Comparison of ENCODE assay signal across 14 mouse cellular contexts in the genomic region with DNA sequence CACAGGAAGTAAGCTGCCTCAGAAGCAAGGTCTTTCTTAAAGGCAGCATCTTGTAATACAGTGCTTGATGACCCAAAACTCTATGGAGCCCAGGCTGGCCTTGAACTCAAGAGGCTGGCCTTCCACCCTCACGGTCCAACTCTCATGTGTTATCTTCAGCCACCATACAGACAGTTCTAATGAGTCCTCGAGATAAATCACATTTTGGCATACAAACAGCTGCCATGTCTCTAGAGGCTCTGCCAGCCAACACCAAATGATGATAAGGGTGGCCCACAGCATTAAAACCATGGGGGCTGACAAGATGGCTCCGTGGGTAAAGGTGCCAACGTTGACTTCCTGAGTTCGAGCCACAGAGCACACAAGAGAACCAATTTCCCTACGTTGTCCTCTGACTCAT. TPM values are rescaled to one million over a fixed set of nuclear protein-coding genes. Genes with fewer than 3 reads are reported as not detected.
"Had no signal": no experiment of that assay in that cellular context is flagged by ENCODE, and none has a peak within 500 bp of the region (broad histone marks: within the 10 kb centered on the region; RNA-seq: fewer than 3 reads in every experiment).

No protein-coding gene starts in this region.

- DNase-seq: kidney, adult 11 months; kidney, postnatal 10 days; kidney, postnatal 4 days; left cerebral cortex, postnatal 4 days; lung, adult 18-20 months; midbrain, embryonic 14.5 days; right cerebral cortex, postnatal 14 days; thymus, postnatal 4 days had no signal

- H3K9me3 ChIP-seq: limb, embryonic 13.5 days; midbrain, embryonic 10.5 days; neural tube, embryonic 13.5 days had no signal

- H3K27ac ChIP-seq: layer of hippocampus, adult 2 months; limb, embryonic 13.5 days; midbrain, embryonic 10.5 days; neural tube, embryonic 13.5 days had no signal

- H3K4me3 ChIP-seq: layer of hippocampus, adult 2 months; limb, embryonic 13.5 days; midbrain, embryonic 10.5 days; myocyte; neural tube, embryonic 13.5 days had no signal

- H3K4me1 ChIP-seq: limb, embryonic 13.5 days; neural tube, embryonic 13.5 days had no signal

- H3K27me3 ChIP-seq: limb, embryonic 13.5 days; neural tube, embryonic 13.5 days had no signal

- H3K4me2 ChIP-seq: limb, embryonic 13.5 days; neural tube, embryonic 13.5 days had no signal

- H3K9ac ChIP-seq: limb, embryonic 13.5 days; neural tube, embryonic 13.5 days had no signal

RNA-seq across cellular contexts. Expression of a gene that starts 38.4 kb away (rescaled TPM):
- total RNA-seq: left cerebral cortex, postnatal 10 days had no signal
